Mouse (Mus musculus) liver, embryonic 14.5 days (tissue): ENCODE results near the gene Arl15. TPM values are rescaled to one million over a fixed set of nuclear protein-coding genes. Genes with fewer than 3 reads are reported as not detected.

Experiments used
- ATAC-seq: fragments of 200-750 bp; cut with Nextera tagmentation; 2 replicates; pipeline ENCODE4 v1.8.0; 2017; ENCODE audit warnings: moderate number of reproducible peaks, mild to moderate bottlenecking, moderate library complexity; ENCODE audit not compliant: insufficient read depth
- DNase-seq, 3 experiments: peaks; one replicate each; pipeline ENCODE4 v3.0.0-alpha.2; 2012 to 2013; ENCODE audit warnings: low read depth in 3 of 3, low spot score in 3 of 3
- H3K27ac ChIP-seq: fragments of 300-500 bp; sonication (generic); 2 replicates; pipeline ENCODE4 v1.5.1; 2014; ENCODE audit warnings: moderate library complexity, mild to moderate bottlenecking, control low read depth, inconsistent platforms
- H3K27me3 ChIP-seq: fragments of 300-500 bp; sonication (generic); 2 replicates; pipeline ENCODE4 v1.6.1; 2014; ENCODE audit warnings: mild to moderate bottlenecking, low read length, moderate library complexity; ENCODE audit not compliant: control insufficient read depth, insufficient read depth
- H3K36me3 ChIP-seq: fragments of 300-500 bp; sonication (generic); replicated peaks from 2 replicates; pipeline ENCODE4 v1.6.1; 2014; ENCODE audit warnings: low read depth; ENCODE audit not compliant: control insufficient read depth, insufficient read depth
- H3K4me1 ChIP-seq, 2 experiments: fragments of 200-500 bp in 1 of 2; fragments of 300-500 bp in 1 of 2; sonication (generic) in 1 of 2; replicated peaks; 2 replicates each; pipeline ENCODE4 v1.6.1; 2012 to 2014; ENCODE audit warnings: antibody characterized with exemption in 1 of 2, inconsistent platforms in 1 of 2, low read length in 1 of 2; ENCODE audit not compliant: control insufficient read depth in 2 of 2, insufficient read depth in 2 of 2
- H3K4me2 ChIP-seq: fragments of 300-500 bp; sonication (generic); 2 replicates; pipeline ENCODE4 v1.6.1; 2014; ENCODE audit warnings: low read depth, mild to moderate bottlenecking, control low read depth, moderate library complexity
- H3K4me3 ChIP-seq, 2 experiments: fragments of 200-500 bp in 1 of 2; fragments of 300-500 bp in 1 of 2; sonication (generic) in 1 of 2; 2 replicates each; pipeline ENCODE4 v1.5.1; 2012 to 2014; ENCODE audit warnings: low read depth in 2 of 2, low read length in 2 of 2, mild to moderate bottlenecking in 2 of 2, control low read depth in 1 of 2, inconsistent platforms in 1 of 2, moderate library complexity in 1 of 2; ENCODE audit not compliant: insufficient read depth in 1 of 2
- H3K9ac ChIP-seq: fragments of 300-500 bp; sonication (generic); replicated peaks from 2 replicates; pipeline ENCODE4 v1.6.1; 2014; ENCODE audit warnings: mild to moderate bottlenecking, control low read depth, moderate library complexity
- H3K9me3 ChIP-seq: fragments of 300-500 bp; sonication (generic); 2 replicates; pipeline ENCODE4 v1.6.1; 2016; ENCODE audit warnings: low read length, mixed read lengths; ENCODE audit not compliant: control insufficient read depth
- CTCF ChIP-seq: IDR thresholded peaks from 2 replicates; pipeline ENCODE4 v1.5.1; 2016; ENCODE audit warnings: antibody characterized with exemption, low read depth, control low read depth
- EP300 ChIP-seq: IDR thresholded peaks from 2 replicates; pipeline ENCODE4 v1.6.1; 2016; ENCODE audit warnings: antibody characterized with exemption, low read depth
- WGBS: fragments of 180-500 bp; shearing (Covaris S2); extraction: QIAGEN DNeasy Blood & Tissue Kit; methylation state at CpG from one replicate; pipeline ENCODE4 v1.1.7; 2014; ENCODE audit not compliant: insufficient replicate concordance; 5-methylcytosine and 5-hydroxymethylcytosine counted together
- polyA plus RNA-seq, 2 experiments: library from polyadenylated mRNA; depleted of rRNA in 1 of 2; stranded (reverse) in 1 of 2; unstranded in 1 of 2; fragments of >200 nt; fragmentation: Nextera tagmentation in 1 of 2; extraction: Ambion mirVana in 1 of 2; gene quantifications; 2 replicates each; pipeline versions ENCODE4 v1.2.1 to v1.2.3; 2012 to 2014

Arl15 gene
- polyA plus RNA-seq, 2 experiments = 2.0 to 2.6 TPM

DNA sequence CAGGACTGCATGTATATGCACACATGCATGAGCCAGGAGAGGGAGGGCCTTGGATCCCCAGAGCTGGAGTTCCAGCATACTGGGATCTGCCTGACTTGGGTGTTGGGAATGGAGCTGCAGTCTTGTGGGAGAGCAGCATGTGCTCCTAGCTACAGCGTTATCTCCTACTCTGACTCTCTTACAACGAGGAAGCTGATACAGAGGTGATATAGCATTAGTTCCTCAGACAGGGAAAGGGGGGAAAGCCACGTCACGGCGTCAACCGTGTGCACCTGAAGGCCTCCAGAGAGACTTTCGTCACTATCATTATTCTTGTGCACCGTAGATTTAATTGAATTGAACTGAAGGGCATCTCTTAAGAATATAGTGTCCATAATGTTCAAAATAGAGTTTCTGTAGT lies 286.2 kb downstream of the Arl15 start:
- ATAC-seq (no peak), DNase-seq (no peak)
- H3K4me2 ChIP-seq = no peak overlapping the region
- H3K4me3 ChIP-seq = no peak overlapping the region
- no peaks in the 10 kb centered on the region for H3K27me3 ChIP-seq
- 0 out of 4 replicates have a peak, but pooled peaks cover 0 to 2% of the 10 kb centered on the region in 2 experiments for H3K4me1 ChIP-seq
- H3K9me3 ChIP-seq = no peaks in the 10 kb centered on the region
- 67% methylated on average over 8 of the region's 8 CpGs for WGBS
- H3K27ac ChIP-seq = no peak overlapping the region
- no peak overlapping the region for H3K9ac ChIP-seq
- TF ChIP-seq CTCF (no peak), EP300 (no peak)
- H3K36me3 ChIP-seq = no peaks in the 10 kb centered on the region

DNA sequence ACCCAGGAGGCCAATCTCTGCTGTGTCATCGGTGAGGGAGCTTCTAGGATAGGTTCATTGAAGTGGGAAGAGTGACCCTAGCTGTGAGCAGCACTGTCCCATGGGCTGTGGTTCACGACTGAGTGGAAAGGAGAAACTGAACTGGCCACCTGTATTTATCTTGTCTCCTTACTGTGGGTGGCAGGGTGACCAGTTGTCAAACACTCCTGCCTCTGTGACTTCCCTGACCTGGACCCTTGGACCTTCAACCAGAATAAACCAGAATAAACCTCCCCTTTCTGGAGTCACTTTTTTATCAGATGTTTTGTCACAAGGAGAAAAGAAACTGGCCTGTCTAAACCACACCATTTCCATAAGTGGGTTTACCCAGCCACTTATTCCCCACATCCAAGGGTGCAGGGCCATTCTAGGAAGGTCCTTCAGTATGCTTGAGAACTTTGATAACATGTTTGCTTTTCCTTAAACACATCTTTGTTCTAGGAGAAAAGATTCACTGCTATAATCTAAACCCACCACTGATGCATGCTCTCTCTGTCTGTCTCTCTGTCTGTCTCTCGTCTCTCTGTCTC lies 289.3 kb downstream of the Arl15 start:
- H3K36me3 ChIP-seq = no peaks in the 10 kb centered on the region

DNA sequence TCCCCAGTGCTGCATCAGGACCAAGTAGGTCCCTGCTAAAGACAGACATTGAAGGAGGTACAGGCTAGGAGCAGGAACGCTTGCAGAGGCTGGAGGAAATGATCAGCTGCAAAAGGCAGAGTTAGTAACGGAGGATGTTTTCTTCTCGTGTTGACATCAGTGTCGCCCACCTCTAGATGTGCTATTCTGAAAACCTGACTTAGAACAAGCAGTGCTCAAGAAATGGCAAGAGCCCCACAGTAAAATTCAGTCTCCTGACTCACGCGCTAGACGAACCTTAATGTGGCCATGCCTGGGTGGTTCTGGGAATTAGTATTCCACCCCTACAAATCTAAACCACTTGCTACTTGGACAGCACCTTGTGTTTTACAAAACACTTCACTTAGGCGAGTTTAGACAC lies 291.1 kb downstream of the Arl15 start:
- 71% methylated on average over 8 of the region's 8 CpGs for WGBS
- no peak for ATAC-seq
- no peak overlapping the region for H3K27ac ChIP-seq

More for the DNA sequence above, 289.3 kb downstream of the Arl15 start:
- H3K27ac ChIP-seq = no peak overlapping the region
- H3K9ac ChIP-seq = no peak overlapping the region
- 0 out of 4 replicates have a peak, but pooled peaks cover 0 to 2% of the 10 kb centered on the region in 2 experiments for H3K4me1 ChIP-seq
- DNase-seq = no peak
- H3K4me3 ChIP-seq = no peak overlapping the region
- H3K4me2 ChIP-seq = no peak overlapping the region
- WGBS = 61% methylated on average over 3 of the region's 3 CpGs
- peak; percentile 48; the same call in 1 of the 2 replicates for ATAC-seq
- TF ChIP-seq EP300 = no peak
- no peak for TF ChIP-seq CTCF
- H3K27me3 ChIP-seq = no peaks in the 10 kb centered on the region
- H3K9me3 ChIP-seq = no peaks in the 10 kb centered on the region

DNA sequence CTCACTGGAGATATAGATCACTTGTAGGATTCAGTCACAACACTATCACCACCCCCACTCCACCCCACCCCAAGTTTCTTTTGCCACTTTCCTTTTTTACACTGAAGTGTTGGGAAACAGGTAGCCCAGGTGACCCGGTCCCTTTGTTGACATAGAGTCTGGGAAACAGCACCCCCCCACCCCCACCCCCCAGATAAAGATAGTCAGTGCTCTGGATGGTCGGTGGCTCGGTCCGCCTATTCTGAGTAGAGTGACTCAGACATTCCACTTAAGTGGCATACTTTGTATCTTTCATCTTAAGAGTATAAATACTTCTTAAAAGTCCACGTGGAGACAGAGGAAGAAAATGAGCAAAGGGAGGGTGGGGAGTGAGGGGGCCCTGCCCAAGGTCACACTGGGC lies 292.0 kb downstream of the Arl15 start:
- H3K4me1 ChIP-seq = 0 out of 4 replicates have a peak, but pooled peaks cover 0 to 2% of the 10 kb centered on the region in 2 experiments
- ATAC-seq (no peak), DNase-seq (no peak)
- WGBS = 50% methylated on average over 5 of the region's 5 CpGs
- no peak overlapping the region for H3K4me3 ChIP-seq
- TF ChIP-seq EP300 (no peak), CTCF (no peak)
- H3K36me3 ChIP-seq = no peaks in the 10 kb centered on the region
- H3K4me2 ChIP-seq = no peak overlapping the region
- H3K27me3 ChIP-seq = no peaks in the 10 kb centered on the region
- H3K9me3 ChIP-seq = no peaks in the 10 kb centered on the region
- H3K9ac ChIP-seq = no peak overlapping the region
- H3K27ac ChIP-seq = no peak overlapping the region

More for the DNA sequence above, 291.1 kb downstream of the Arl15 start:
- Histone ChIP-seq H3K4me1 (0 out of 4 replicates have a peak, but pooled peaks cover 0 to 2% of the 10 kb centered on the region in 2 experiments), H3K9me3 (no peaks in the 10 kb centered on the region), H3K4me2 (no peak overlapping the region), H3K36me3 (no peaks in the 10 kb centered on the region), H3K4me3 (no peak overlapping the region), H3K9ac (no peak overlapping the region), H3K27me3 (no peaks in the 10 kb centered on the region)
- TF ChIP-seq EP300 (no peak), CTCF (no peak)
- DNase-seq = no peak

DNA sequence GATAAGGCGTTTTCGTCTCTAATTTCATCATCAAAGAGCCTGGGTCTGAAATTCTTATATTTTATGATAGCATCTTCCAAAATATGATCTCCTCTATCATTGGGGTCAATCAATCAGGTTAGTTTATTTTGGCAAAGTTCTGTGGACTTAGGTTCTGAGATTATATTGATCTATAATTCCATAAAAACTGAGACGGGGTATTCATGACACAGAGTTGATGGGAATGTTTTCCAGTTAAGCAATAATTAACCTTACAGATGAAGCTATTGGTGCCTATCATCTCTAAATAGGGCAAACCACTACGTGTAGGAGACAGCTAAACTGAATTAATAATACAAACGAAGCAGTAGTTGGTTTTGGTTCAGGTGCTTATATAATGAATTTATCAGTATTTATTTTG lies 292.5 kb downstream of the Arl15 start:
- Histone ChIP-seq H3K4me2 (no peak overlapping the region), H3K27ac (no peak overlapping the region), H3K4me3 (no peak overlapping the region), H3K36me3 (no peaks in the 10 kb centered on the region), H3K4me1 (0 out of 4 replicates have a peak, but pooled peaks cover 0 to 2% of the 10 kb centered on the region in 2 experiments), H3K9ac (no peak overlapping the region), H3K27me3 (no peaks in the 10 kb centered on the region), H3K9me3 (no peaks in the 10 kb centered on the region)
- no peak for ATAC-seq
- DNase-seq = no peak
- WGBS = 72% methylated on average over 5 of the region's 5 CpGs
- TF ChIP-seq EP300 (no peak), CTCF (no peak)
